Mouse (Mus musculus): ENCODE measurements at regions not wholly inside any gene's neighbourhood (a gene's known extent, or its start where the extent isn't known, plus 50 kb on each side); places are given as distances from the start of the nearest gene placed in this dataset.

DNA sequence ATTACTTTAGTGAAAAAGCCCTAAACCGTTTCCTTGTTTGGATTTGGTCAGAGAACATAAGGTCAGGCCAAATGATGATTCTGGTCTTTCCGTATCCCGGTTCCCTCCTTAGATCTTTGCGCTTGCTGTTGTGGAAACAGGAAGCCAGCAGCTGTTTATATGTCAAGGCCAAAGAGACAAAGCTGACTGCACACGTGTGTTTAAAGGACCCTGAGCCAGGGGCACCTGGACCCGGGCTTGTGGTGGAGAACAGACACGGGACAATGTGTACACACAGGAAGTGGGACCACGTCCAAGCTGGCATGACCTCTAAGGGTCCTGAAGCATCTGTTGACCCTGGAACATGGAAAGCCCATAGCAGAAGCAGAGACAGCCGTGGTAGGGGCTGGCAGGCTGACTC lies 233.4 kb upstream of the Stt3b start:
- H3K9me3 ChIP-seq (replicated peaks; ENCODE audit: control insufficient read depth, low read length), result peaks cover 2% of the 10 kb centered on the region; the same call in 1 of the 2 replicates
- H3K27me3 ChIP-seq (ENCODE audit: control insufficient read depth, insufficient read depth, low read length), result no peaks in the 10 kb centered on the region
- ATAC-seq (ENCODE audit: insufficient read depth, low FRiP score), result no peak
- H3K4me2 ChIP-seq (ENCODE audit: low read depth, low read length), result no peak overlapping the region
- WGBS, result 37% methylated on average over 9 of the region's 9 CpGs
- no peaks in the 10 kb centered on the region; the same call in 1 of the 2 replicates for H3K4me1 ChIP-seq (ENCODE audit: control insufficient read depth, insufficient read depth, low read length)
- no peak overlapping the region for H3K27ac ChIP-seq (ENCODE audit: low read length)
- H3K4me3 ChIP-seq (replicated peaks; ENCODE audit: low read length), result no peak overlapping the region
- no peak overlapping the region for H3K9ac ChIP-seq (ENCODE audit: low read length)
- no peaks in the 10 kb centered on the region for H3K36me3 ChIP-seq (ENCODE audit: control insufficient read depth, insufficient read depth, low read length)

DNA sequence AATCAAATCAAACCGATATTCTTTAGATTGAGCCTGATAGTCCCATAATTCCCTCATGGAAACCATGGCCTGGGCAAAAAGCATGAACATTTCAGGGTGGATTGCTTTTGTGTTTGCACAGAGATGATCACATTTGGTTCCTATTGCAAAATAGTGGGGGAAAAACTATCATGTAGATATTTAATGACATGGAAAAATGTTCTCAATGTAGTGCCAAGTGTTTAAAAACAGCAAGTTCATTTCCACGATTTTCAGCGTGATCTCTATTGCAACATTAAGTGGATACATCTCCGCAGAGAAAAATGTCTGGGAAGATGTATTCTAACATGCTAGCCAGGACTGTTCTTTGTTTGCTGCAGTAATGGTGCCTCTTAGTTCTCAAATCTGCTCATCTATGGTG lies 235.0 kb upstream of the Stt3b start:
- 79% methylated on average over 4 of the region's 4 CpGs for WGBS

DNA sequence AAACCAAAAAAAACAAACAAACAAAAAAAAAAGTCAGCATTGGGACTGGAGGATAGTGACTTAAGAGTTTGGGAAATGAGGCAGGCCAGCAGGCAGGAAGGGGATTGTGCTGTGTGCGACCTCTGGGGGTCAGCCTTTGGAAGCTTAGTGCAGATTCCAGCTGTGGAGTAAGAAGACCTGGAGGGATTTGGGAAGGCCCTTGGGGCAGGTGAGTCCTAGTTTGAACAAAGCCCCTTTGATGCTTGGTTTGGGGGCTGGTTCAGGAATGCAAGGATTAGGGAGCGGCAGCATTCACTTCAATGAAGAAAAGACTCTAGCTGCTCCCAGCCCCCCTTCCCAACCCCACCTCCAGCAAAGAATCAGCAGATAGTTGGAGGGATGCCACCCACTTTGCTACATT lies 235.6 kb upstream of the Stt3b start:
- H3K4me2 ChIP-seq (ENCODE audit: low read depth, low read length), result no peak overlapping the region
- no peaks in the 10 kb centered on the region for H3K27me3 ChIP-seq (ENCODE audit: control insufficient read depth, insufficient read depth, low read length)
- no peak overlapping the region for H3K27ac ChIP-seq (ENCODE audit: low read length)
- no peaks in the 10 kb centered on the region for H3K36me3 ChIP-seq (ENCODE audit: control insufficient read depth, insufficient read depth, low read length)
- ATAC-seq (ENCODE audit: insufficient read depth, low FRiP score), result no peak
- H3K9me3 ChIP-seq (replicated peaks; ENCODE audit: control insufficient read depth, low read length), result no peaks in the 10 kb centered on the region; the same call in 1 of the 2 replicates
- 68% methylated on average over 2 of the region's 2 CpGs for WGBS
- H3K4me3 ChIP-seq (replicated peaks; ENCODE audit: low read length), result no peak overlapping the region
- H3K9ac ChIP-seq (ENCODE audit: low read length), result no peak overlapping the region
- no peaks in the 10 kb centered on the region; the same call in 1 of the 2 replicates for H3K4me1 ChIP-seq (ENCODE audit: control insufficient read depth, insufficient read depth, low read length)

More for the DNA sequence above, 235.0 kb upstream of the Stt3b start:
- Histone ChIP-seq H3K4me3 (replicated peaks; ENCODE audit: low read length) (no peak overlapping the region), H3K4me2 (ENCODE audit: low read depth, low read length) (no peak overlapping the region), H3K27ac (ENCODE audit: low read length) (no peak overlapping the region), H3K9me3 (replicated peaks; ENCODE audit: control insufficient read depth, low read length) (no peaks in the 10 kb centered on the region; the same call in 1 of the 2 replicates), H3K27me3 (ENCODE audit: control insufficient read depth, insufficient read depth, low read length) (no peaks in the 10 kb centered on the region), H3K9ac (ENCODE audit: low read length) (no peak overlapping the region), H3K36me3 (ENCODE audit: control insufficient read depth, insufficient read depth, low read length) (no peaks in the 10 kb centered on the region), H3K4me1 (ENCODE audit: control insufficient read depth, insufficient read depth, low read length) (no peaks in the 10 kb centered on the region; the same call in 1 of the 2 replicates)
- no peak for ATAC-seq (ENCODE audit: insufficient read depth, low FRiP score)

DNA sequence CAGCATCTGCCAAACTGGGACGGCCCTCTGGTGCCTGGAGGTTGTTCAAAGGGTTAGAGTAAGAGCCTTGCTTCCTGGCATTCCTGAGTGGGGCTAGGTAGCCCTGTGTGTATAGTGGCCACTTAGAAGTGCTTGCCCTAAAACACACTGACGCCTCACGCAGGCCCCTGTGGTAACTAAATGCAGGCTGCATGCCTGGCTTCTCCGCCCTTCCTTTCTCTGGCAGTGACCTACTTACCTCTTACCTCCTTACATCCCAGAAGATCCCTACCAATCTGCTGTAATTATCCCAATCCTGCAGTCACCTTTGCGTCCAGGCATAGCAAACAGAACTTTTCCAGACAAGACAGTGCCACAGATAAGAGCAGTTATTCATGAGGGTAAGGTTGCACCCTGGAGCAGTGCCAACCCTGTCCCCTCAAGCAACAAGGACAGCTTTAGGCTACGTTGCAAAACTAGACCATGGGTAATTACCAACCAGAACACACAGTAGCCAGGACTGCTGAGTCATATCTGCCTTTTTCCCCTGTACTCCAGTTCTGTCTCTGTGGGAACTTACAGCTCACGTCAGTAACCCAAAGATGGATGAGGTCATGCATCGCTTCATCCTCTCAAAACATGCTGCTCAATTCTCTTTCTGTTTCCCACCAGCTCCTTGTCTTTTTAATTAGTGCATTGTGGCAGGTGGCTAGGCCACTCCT lies 237.6 kb upstream of the Stt3b start:
- ATAC-seq (ENCODE audit: insufficient read depth, low FRiP score), result no peak
- Histone ChIP-seq H3K27ac (ENCODE audit: low read length) (no peak overlapping the region), H3K27me3 (ENCODE audit: control insufficient read depth, insufficient read depth, low read length) (no peaks in the 10 kb centered on the region), H3K4me2 (ENCODE audit: low read depth, low read length) (no peak overlapping the region), H3K4me1 (ENCODE audit: control insufficient read depth, insufficient read depth, low read length) (no peaks in the 10 kb centered on the region; the same call in 1 of the 2 replicates), H3K9me3 (replicated peaks; ENCODE audit: control insufficient read depth, low read length) (no peaks in the 10 kb centered on the region), H3K9ac (ENCODE audit: low read length) (no peak overlapping the region), H3K4me3 (replicated peaks; ENCODE audit: low read length) (no peak overlapping the region), H3K36me3 (ENCODE audit: control insufficient read depth, insufficient read depth, low read length) (no peaks in the 10 kb centered on the region)
- 50% methylated on average over 8 of the region's 8 CpGs for WGBS

DNA sequence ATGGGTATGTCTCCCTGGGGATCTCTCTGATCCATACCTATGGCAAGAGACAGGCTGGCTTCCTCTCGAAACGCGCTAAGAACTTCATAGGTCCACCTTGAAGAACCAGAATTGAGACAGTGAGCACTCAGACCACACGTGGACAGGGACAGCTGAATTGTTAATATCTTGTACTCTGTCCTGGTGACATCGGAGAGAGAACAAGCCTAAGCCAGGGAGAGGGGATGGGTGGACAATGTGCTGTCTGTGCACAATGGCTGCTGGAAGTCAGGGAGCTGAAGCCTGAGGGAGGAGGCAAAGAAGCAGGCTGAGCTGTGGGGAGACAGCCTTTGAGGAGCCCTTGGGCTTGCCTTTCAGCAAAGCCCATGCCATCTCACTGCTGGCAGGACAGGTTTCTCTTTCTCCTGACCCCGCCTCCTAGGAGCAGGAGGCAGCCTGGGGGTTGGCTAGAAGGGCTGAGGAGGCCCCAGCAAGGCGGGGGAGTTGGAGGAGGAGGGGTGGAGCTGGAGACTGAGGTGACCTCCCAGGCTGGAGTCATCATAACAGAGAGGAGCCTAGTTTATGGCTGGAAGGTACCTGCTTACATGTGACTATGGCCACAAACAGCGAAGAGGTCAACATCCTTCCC lies 238.6 kb upstream of the Stt3b start:
- WGBS, result 55% methylated on average over 8 of the region's 8 CpGs
- H3K36me3 ChIP-seq (ENCODE audit: control insufficient read depth, insufficient read depth, low read length), result no peaks in the 10 kb centered on the region
- H3K9ac ChIP-seq (ENCODE audit: low read length), result no peak overlapping the region
- H3K9me3 ChIP-seq (replicated peaks; ENCODE audit: control insufficient read depth, low read length), result no peaks in the 10 kb centered on the region
- H3K4me1 ChIP-seq (ENCODE audit: control insufficient read depth, insufficient read depth, low read length), result no peaks in the 10 kb centered on the region; the same call in 1 of the 2 replicates
- peak; percentile 74 for ATAC-seq (ENCODE audit: insufficient read depth, low FRiP score)
- H3K27me3 ChIP-seq (ENCODE audit: control insufficient read depth, insufficient read depth, low read length), result no peaks in the 10 kb centered on the region
- H3K4me3 ChIP-seq (replicated peaks; ENCODE audit: low read length), result no peak overlapping the region
- no peak overlapping the region for H3K4me2 ChIP-seq (ENCODE audit: low read depth, low read length)
- no peak overlapping the region for H3K27ac ChIP-seq (ENCODE audit: low read length)

DNA sequence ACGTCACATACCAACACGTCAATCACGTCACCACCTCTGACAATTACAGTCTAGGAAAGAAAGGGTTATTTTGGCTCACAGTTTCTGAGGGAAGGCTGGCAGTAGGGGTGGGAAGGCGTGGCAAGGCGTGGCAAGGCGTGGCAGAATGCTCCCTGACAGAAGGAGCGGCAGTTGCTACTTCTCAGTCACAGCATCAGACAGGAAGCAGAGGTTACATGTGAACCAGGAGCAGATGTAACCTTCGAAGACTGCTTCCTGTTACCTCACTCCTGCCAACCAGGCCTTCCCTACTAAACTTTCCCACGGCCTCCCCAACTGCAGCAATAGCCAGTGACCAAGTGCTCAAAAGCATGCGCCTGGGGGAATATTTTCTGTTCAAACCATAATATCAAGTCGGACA lies 240.9 kb upstream of the Stt3b start:
- ATAC-seq (ENCODE audit: insufficient read depth, low FRiP score), result no peak
- 86% methylated on average over 11 of the region's 11 CpGs for WGBS
- no peaks in the 10 kb centered on the region for H3K9me3 ChIP-seq (replicated peaks; ENCODE audit: control insufficient read depth, low read length)

DNA sequence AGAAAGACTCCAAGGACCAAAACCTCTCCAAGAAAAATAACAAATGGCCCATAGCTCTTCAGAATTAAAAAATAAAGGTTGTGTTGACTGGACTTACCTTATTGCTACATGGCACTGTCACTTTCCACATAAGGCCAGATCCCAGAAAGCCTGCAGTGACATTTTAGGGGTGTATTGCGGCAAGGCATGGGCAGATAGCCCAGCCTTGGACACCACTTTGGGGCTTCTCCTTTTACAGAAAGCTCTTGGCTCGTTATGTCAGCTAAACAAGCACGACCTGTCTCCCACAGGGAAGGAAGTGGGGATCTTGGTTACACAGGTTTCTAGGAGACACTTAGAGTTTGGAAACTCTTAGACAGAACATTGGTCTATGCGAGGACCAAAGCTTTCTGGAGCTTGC lies 241.3 kb upstream of the Stt3b start:
- H3K9me3 ChIP-seq (replicated peaks; ENCODE audit: control insufficient read depth, low read length), result no peaks in the 10 kb centered on the region
- H3K4me1 ChIP-seq (ENCODE audit: control insufficient read depth, insufficient read depth, low read length), result no peaks in the 10 kb centered on the region; the same call in 1 of the 2 replicates
- H3K27me3 ChIP-seq (ENCODE audit: control insufficient read depth, insufficient read depth, low read length), result no peaks in the 10 kb centered on the region
- ATAC-seq (ENCODE audit: insufficient read depth, low FRiP score), result no peak
- WGBS, result 81% methylated on average over 4 of the region's 4 CpGs
- no peak overlapping the region for H3K4me3 ChIP-seq (replicated peaks; ENCODE audit: low read length)
- no peak overlapping the region for H3K27ac ChIP-seq (ENCODE audit: low read length)
- no peak overlapping the region for H3K4me2 ChIP-seq (ENCODE audit: low read depth, low read length)
- no peak overlapping the region for H3K9ac ChIP-seq (ENCODE audit: low read length)
- no peaks in the 10 kb centered on the region for H3K36me3 ChIP-seq (ENCODE audit: control insufficient read depth, insufficient read depth, low read length)

More for the DNA sequence above, 240.9 kb upstream of the Stt3b start:
- Histone ChIP-seq H3K36me3 (ENCODE audit: control insufficient read depth, insufficient read depth, low read length) (no peaks in the 10 kb centered on the region), H3K27me3 (ENCODE audit: control insufficient read depth, insufficient read depth, low read length) (no peaks in the 10 kb centered on the region), H3K4me2 (ENCODE audit: low read depth, low read length) (no peak overlapping the region), H3K9ac (ENCODE audit: low read length) (no peak overlapping the region), H3K4me3 (replicated peaks; ENCODE audit: low read length) (no peak overlapping the region), H3K4me1 (ENCODE audit: control insufficient read depth, insufficient read depth, low read length) (no peaks in the 10 kb centered on the region; the same call in 1 of the 2 replicates), H3K27ac (ENCODE audit: low read length) (no peak overlapping the region)

DNA sequence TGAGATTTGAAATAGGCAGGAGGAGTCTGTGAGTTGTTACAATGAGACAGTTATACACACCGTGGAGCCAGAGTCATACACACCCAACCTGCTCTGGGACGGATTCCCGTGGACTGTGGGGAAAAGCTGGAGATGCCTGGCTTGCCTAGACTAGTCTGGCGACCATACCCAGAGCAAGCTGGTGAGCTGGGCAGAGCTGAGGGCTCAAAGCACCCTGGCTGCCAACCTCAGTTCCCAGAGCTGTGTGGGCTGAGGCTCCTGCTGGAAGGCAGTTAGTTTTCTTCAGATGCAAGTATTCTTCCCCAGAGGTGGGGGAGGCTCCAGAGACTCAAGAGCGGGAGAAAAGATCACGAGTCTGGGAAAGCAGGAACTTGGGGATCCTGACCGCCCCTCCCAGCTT lies 247.9 kb upstream of the Stt3b start:
- Histone ChIP-seq H3K9me3 (replicated peaks; ENCODE audit: control insufficient read depth, low read length) (no peaks in the 10 kb centered on the region), H3K4me3 (replicated peaks; ENCODE audit: low read length) (no peak overlapping the region), H3K27ac (ENCODE audit: low read length) (no peak overlapping the region), H3K27me3 (ENCODE audit: control insufficient read depth, insufficient read depth, low read length) (no peaks in the 10 kb centered on the region), H3K4me1 (ENCODE audit: control insufficient read depth, insufficient read depth, low read length) (0 out of 2 replicates have a peak, but pooled peaks cover 6% of the 10 kb centered on the region), H3K9ac (ENCODE audit: low read length) (no peak overlapping the region), H3K4me2 (ENCODE audit: low read depth, low read length) (no peak overlapping the region), H3K36me3 (ENCODE audit: control insufficient read depth, insufficient read depth, low read length) (no peaks in the 10 kb centered on the region)
- no peak for ATAC-seq (ENCODE audit: insufficient read depth, low FRiP score)
- 77% methylated on average over 7 of the region's 7 CpGs for WGBS

DNA sequence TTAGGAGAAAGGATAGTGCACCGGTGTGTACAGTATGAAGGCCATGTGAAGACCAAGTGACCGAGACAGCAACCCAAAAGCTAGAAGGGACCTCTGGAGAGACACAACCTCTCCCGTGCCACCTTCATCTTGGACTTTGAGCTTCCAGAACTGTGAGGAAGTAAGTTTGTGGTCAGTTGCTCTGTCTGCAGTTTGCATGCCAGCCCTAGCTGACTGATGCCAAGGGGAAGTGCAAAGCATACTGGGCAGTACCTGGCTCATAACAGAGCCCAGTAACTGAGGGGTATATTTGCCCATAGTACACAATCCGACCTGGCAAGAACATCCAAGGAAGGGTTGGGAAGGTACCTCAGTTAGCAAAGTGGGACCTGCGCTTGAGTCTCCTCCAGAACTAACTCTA lies 249.3 kb upstream of the Stt3b start:
- no peak for ATAC-seq (ENCODE audit: insufficient read depth, low FRiP score)
- Histone ChIP-seq H3K9me3 (replicated peaks; ENCODE audit: control insufficient read depth, low read length) (no peaks in the 10 kb centered on the region), H3K27me3 (ENCODE audit: control insufficient read depth, insufficient read depth, low read length) (no peaks in the 10 kb centered on the region), H3K4me1 (ENCODE audit: control insufficient read depth, insufficient read depth, low read length) (0 out of 2 replicates have a peak, but pooled peaks cover 6% of the 10 kb centered on the region), H3K4me3 (replicated peaks; ENCODE audit: low read length) (no peak overlapping the region), H3K4me2 (ENCODE audit: low read depth, low read length) (no peak overlapping the region), H3K9ac (ENCODE audit: low read length) (no peak overlapping the region), H3K27ac (ENCODE audit: low read length) (no peak overlapping the region), H3K36me3 (ENCODE audit: control insufficient read depth, insufficient read depth, low read length) (no peaks in the 10 kb centered on the region)
- 95% methylated on average over 5 of the region's 5 CpGs for WGBS
